Mouse (Mus musculus): ENCODE measurements at regions not wholly inside any gene's neighbourhood (a gene's known extent, or its start where the extent isn't known, plus 50 kb on each side); places are given as distances from the start of the nearest gene placed in this dataset.
"Not testable (repeated sequence)": the region's sequence is repeated elsewhere in the genome, so short reads cannot be mapped to it uniquely, and the experiment has no call there.

- in situ Hi-C loops (cut with MboI, MseI): not testable (repeated sequence)
Measured at GRCm38 (mm10) chr5:76081379-76081778, 58.7 kb upstream of the Srd5a3 start.

DNA sequence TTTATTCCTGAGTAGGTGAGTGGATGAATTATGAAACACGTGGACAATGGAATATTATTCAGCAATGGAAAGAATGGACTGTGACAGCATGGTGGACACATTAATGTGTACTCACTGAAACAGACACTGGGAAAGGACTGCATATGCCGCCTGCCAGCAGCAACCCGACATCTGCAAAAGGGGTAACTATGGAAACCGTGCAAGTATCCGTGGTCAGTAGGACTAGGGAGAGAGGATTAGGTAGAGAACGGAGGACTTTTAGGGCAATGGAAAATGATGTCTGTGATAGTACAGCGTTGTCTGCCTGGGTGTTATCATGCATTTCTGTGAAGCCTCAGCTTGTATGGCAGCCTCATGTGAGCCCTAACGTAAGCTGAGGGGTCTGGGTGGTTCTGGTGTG is 59.6 kb upstream of the Srd5a3 start:
- in situ Hi-C loops (cut with MboI, MseI): no loop called here

DNA sequence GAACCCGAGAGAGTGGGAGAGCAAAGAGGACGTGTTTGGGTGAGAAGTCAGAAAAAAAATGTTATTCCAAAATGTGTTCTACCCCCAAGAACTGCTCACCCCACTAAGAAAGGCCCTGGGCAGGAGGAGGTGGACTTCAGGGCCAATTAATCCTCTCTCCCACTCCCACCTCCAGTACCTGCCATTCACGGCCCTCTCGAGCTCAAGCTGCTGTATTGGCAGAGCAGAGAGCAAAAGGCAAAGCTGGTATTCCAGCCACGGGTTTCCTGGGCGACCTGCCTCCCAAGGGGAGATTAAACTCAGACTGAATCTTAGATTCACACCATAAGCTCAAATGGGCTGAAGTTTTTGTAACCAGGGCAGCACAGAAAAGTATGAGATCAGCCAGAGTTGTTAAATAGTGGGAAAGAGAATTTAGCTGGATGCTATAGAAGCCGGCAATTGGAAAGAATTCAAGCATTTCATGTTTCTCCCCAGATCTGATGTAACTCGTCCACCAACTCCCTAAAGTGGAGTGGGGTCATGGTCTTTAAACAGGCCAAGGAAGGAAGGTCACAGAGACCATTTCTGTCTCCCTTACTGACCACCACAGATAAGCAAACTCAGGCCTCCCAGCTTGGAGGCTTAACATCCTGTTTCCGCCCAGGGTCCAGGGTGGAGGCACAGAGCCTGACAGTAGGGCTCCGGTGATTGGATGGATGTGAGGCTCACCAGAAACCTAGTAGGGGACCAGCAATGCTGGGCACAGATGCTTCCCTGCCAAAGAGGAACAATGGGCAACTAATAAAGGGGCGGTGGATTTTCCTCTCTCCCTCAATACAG is 60.7 kb upstream of the Srd5a3 start:
- in situ Hi-C loops (cut with MboI, MseI): no loop called here

DNA sequence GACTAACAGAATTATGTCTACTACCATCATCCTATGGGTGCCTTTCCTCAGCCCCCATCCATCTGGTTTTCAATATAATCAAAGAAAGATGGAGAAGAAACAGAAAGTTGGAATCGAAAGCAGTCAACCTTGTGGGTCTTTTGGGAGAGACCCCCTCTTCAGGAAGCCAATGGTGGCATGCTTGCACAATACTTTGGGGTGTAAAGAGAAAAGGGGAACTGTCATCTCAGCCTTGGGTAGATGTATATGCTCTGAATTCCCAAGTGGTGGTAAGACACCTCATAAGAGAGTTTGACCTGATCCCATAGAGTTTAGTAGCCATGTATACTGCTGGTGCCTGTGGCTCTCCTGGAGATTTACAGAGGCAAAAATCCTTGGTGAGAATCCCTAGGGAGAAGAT is 61.6 kb upstream of the Srd5a3 start:
- in situ Hi-C loops (cut with MboI, MseI): no loop called here

DNA sequence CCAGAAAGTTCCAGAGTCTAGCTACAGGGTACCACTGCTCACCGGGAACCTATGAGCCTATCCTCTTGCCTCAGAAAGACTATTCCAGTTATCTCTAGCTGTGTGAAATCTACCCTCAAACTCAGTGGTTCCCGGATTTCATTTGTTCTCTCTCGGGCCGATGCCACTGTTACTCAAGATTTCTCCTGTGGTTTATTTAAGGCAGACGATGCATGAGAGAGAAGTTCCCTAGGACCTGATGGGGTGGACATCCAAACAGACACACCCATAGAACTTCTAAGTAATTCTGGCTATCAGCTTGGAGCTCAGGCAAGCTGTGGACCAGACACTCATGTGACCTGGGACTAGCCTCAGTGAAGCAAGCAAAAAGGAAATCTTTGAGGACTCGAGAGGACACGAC is 63.8 kb upstream of the Srd5a3 start:
- in situ Hi-C loops (cut with MboI, MseI): no loop called here

- in situ Hi-C loops (cut with MboI, MseI): no loop called here
Measured at GRCm38 (mm10) chr5:76075401-76075800, 64.7 kb upstream of the Srd5a3 start.

- in situ Hi-C loops (cut with MboI, MseI): no loop called here
Measured at GRCm38 (mm10) chr5:76067881-76068280, 72.2 kb upstream of the Srd5a3 start.

GRCm38 (mm10) chr5:76067231-76067630 is 72.8 kb upstream of the Srd5a3 start:
- in situ Hi-C loops (cut with MboI, MseI): no loop called here

GRCm38 (mm10) chr5:76065789-76066188 is 74.3 kb upstream of the Srd5a3 start:
- in situ Hi-C loops (cut with MboI, MseI): no loop called here

GRCm38 (mm10) chr5:76065227-76065626 is 74.8 kb upstream of the Srd5a3 start:
- in situ Hi-C loops (cut with MboI, MseI): no loop called here

DNA sequence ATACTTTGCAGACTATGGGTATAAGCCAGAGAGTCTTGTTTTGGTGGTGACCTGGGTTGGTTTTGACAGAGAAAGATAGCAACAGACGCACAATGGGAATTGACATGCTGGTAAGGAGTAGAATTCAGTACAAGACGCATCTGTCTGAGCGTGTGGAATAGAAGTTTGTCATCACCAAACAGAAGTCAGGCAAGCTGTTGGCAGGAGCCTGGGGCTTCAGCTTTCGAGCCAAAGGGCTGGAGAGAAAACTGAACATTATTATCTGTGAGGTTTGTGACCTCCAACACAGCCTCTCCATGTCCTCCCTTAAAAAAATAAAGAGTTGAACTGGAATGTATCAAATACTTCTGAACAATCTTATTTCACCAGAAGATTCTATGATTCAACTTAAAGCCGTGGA is 75.4 kb upstream of the Srd5a3 start:
- in situ Hi-C loops (cut with MboI, MseI): loop anchor here (5.0 kb wide), 1 partner anchor 48 kb away; no protein-coding TSS in a partner anchor

GRCm38 (mm10) chr5:76063473-76063872 is 76.6 kb upstream of the Srd5a3 start:
- in situ Hi-C loops (cut with MboI, MseI): loop anchor here (5.0 kb wide), 1 partner anchor 49 kb away; no protein-coding TSS in a partner anchor

DNA sequence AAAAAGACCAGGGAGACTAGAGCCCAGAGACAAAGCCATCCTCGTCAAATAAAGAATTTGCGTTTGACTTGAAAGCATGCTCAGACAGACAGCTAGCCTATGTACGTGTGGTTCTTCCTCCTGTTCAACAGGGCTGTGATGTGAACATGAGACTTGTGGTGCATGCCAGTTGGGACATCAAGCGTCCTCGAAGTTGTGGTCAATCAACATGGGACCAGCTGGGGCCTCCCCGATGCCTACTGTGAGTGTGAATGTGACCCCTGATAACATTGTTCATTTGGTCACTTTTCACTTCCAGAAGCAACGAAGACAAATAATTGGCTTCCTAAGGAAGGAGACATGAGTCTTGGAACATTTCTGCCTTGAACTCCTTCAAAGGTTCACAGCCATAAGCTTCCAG is 79.8 kb upstream of the Kdr start:
- in situ Hi-C loops (cut with MboI, MseI): no loop called here

GRCm38 (mm10) chr5:76055849-76056248 is 77.6 kb upstream of the Kdr start:
- in situ Hi-C loops (cut with MboI, MseI): no loop called here

- in situ Hi-C loops (cut with MboI, MseI): no loop called here
Measured at GRCm38 (mm10) chr5:76052782-76053181, 74.5 kb upstream of the Kdr start.

GRCm38 (mm10) chr5:76051658-76052057 is 73.4 kb upstream of the Kdr start:
- in situ Hi-C loops (cut with MboI, MseI): no loop called here

GRCm38 (mm10) chr5:76048103-76048874 is 70.0 kb upstream of the Kdr start:
- in situ Hi-C loops (cut with MboI, MseI): no loop called here

DNA sequence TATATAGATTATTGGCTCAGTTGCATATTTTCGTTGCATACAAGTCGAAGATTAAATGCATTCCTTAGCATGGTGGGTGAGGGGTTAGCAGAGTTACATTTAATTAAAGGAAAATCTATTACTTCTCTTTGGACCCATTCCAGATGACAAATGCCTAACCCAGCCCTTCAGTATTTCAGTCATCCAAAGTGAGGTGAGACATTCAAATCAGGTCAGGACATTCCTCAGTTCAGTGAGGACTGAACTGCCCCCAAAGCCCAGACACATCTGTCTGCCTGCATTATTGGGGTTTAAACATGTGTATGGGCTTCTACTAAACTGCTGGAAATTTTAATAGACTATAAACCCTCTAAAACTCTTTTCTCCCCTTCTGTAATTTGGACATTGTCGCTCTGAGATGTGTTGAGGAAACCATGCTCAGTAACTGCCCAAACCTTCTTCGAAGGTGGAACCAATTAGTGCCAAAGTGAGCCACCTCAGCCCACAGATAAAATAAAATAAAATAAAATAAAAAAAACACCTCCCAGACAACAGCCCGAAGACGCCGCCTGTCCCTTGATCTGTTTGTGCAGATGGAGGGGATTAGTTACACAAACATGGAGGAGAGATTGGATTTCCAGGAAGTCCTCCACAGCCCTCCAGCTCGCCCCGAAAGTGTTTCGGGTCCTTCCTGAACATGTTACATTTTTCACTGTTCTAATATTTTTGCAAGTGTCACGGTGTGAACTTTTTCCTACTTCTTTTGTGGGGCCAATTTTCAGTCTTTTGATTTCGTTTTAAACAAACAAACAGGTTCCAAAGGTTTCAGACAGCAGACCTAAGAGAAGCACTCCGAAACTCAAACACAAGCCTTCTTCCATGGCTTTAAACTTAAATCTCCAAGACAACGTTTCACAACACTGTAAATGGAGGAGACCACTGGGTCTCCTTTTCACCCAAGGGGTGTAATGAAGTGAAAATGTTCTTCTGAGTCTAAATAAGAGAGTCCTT is 65.6 kb upstream of the Kdr start:
- in situ Hi-C loops (cut with MboI, MseI): no loop called here

- in situ Hi-C loops (cut with MboI, MseI): no loop called here
Measured at GRCm38 (mm10) chr5:76040454-76041203, 62.4 kb upstream of the Kdr start.

DNA sequence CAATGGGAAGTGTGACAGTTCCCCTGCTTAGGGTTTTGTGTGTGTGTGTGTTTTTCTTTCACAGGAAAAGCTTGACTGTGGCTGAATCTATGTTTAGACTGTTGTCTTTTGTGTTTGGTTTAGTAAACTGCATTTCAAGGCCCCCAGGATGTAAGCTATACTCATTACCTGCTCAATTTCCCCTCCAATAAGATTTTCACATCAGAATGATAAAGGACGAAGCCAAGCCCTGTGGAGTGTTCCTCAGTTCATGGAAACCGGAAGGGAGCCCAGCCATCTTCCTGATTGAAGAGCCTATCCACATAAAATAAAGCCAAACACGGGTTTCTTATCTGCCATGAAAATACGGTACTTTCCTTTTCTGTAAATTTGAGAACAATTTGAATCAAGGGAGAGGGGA is 50.5 kb upstream of the Kdr start:
- in situ Hi-C loops (cut with MboI, MseI): no loop called here

All from T-helper 1 cell (primary cell).